Mouse (Mus musculus) hindbrain, postnatal 0 days (tissue): ENCODE data around the gene Hoxa9. TPM values are rescaled to one million over a fixed set of nuclear protein-coding genes. Genes with fewer than 3 reads are reported as not detected.

Experiments
- ATAC-seq: fragments of 200-750 bp; cut with Nextera tagmentation; 2 replicates; pipeline ENCODE4 v1.8.0; 2017; ENCODE audit warnings: mild to moderate bottlenecking, moderate TSS enrichment, moderate library complexity
- DNase-seq: peaks from one replicate; pipeline ENCODE4 v3.0.0-alpha.2; 2015; ENCODE audit warnings: low spot score
- H3K27ac ChIP-seq: fragments of 300-500 bp; sonication (generic); 2 replicates; pipeline ENCODE4 v1.5.1; 2014; ENCODE audit warnings: mild to moderate bottlenecking
- H3K27me3 ChIP-seq: fragments of 300-500 bp; sonication (generic); 2 replicates; pipeline ENCODE4 v1.6.1; 2014; ENCODE audit warnings: low read length, mixed read lengths; ENCODE audit not compliant: insufficient read depth
- H3K36me3 ChIP-seq: fragments of 300-500 bp; sonication (generic); 2 replicates; pipeline ENCODE4 v1.6.1; 2014; ENCODE audit warnings: low read length, mixed read lengths; ENCODE audit not compliant: insufficient read depth
- H3K4me1 ChIP-seq: fragments of 300-500 bp; sonication (generic); 2 replicates; pipeline ENCODE4 v1.6.1; 2014; ENCODE audit warnings: antibody characterized with exemption, low read length, mixed read lengths; ENCODE audit not compliant: insufficient read depth
- H3K4me2 ChIP-seq: fragments of 300-500 bp; sonication (generic); 2 replicates; pipeline ENCODE4 v1.6.1; 2014; ENCODE audit warnings: low read depth, mild to moderate bottlenecking, low read length, moderate library complexity, mixed read lengths
- H3K4me3 ChIP-seq: fragments of 300-500 bp; sonication (generic); 2 replicates; pipeline ENCODE4 v1.5.1; 2014; ENCODE audit warnings: low read length
- H3K9ac ChIP-seq: fragments of 300-500 bp; sonication (generic); replicated peaks from 2 replicates; pipeline ENCODE4 v1.6.1; 2014; ENCODE audit warnings: mild to moderate bottlenecking, low read length, moderate library complexity, mixed read lengths
- H3K9me3 ChIP-seq: fragments of 300-500 bp; sonication (generic); 2 replicates; pipeline ENCODE4 v1.6.1; 2016; ENCODE audit warnings: low read length, mixed read lengths
- CTCF ChIP-seq: IDR thresholded peaks from 2 replicates; pipeline ENCODE4 v1.5.1; 2016; ENCODE audit warnings: antibody characterized with exemption, control low read depth, low read depth
- WGBS: fragments of 180-500 bp; shearing (Covaris S2); extraction: QIAGEN DNeasy Blood & Tissue Kit; methylation state at CpG from one replicate; pipeline ENCODE4 v1.1.7; 2014; 5-methylcytosine and 5-hydroxymethylcytosine counted together
- polyA plus RNA-seq: library from polyadenylated mRNA; unstranded; fragments of >200 nt; fragmentation: Nextera tagmentation; extraction: Ambion mirVana; gene quantifications from 2 replicates; pipeline ENCODE4 v1.2.1, GENCODE M21; 2015
- total RNA-seq: library from RNA; depleted of rRNA; stranded (reverse); fragments of >200 nt; gene quantifications from 2 replicates; pipeline ENCODE4 v1.2.3, GENCODE M21; 2014

Gene Hoxa9
- total and polyA plus RNA-seq, 2 experiments from 2014 or later: 0.26 TPM; not detected in 1

DNA sequence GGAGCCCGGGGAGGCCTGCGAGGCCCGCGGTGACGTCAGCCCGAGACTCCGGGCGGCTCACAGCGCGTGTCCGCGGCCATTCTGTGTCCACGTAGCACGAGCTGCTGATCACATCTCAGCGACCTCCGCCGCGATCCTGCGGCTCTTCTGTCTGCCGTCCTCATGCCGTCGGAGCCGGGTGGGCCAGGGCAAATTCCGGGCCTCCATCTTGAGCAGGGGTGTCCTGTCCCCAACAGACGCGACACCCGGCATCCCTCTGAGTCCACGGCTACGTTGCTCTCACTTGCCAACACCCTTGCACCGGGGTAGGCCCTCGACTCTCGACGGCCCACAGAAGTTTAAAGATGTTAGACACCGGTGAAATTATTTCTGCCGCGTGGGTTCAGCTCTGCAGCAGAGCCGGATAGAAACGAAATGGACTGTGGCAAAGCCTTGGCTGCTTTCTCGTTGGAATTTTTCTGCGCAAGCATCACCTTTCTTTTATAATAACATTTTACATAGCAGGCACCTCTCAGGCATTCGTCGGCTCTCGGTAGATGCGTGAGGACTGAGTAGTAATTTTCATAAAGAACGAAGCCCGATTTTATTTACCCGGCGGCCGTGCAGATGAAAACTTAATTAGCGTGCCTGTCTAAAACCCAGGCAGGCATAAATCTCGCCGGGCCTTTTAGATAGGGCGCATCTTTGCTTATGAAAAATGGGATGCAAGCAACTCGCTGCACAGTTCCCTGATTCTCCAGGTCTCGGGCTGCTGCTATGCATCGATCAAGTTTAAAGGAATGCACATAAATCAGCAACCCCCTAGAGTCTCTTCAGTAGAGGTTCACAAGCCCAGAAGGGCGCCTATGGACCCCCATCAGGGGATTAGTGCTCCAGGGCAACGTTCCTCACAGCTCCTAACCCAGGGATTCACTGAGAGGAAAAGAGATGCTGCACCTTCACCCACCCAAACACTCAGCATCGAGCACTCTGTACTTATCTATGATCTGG is 22.9 kb upstream of the Hoxa9 start:
- ATAC-seq: no peak
- 1% methylated on average over 59 of the region's 59 CpGs for WGBS
- no peak overlapping the region for H3K27ac ChIP-seq
- H3K27me3 ChIP-seq: peaks cover 92% of the 10 kb centered on the region
- H3K4me2 ChIP-seq: no peak overlapping the region
- H3K4me3 ChIP-seq: no peak overlapping the region
- no peaks in the 10 kb centered on the region for H3K4me1 ChIP-seq
- no peaks in the 10 kb centered on the region for H3K36me3 ChIP-seq
- H3K9ac ChIP-seq: no peak overlapping the region
- no peak for DNase-seq
- no peaks in the 10 kb centered on the region for H3K9me3 ChIP-seq
- no peak for TF ChIP-seq CTCF

- WGBS: 1% methylated on average over 35 of the region's 35 CpGs
- DNase-seq: no peak
- ATAC-seq: no peak
Measured at GRCm38 (mm10) chr6:52252775-52253376, 22.0 kb upstream of the Hoxa9 start.

GRCm38 (mm10) chr6:52252016-52252774 is 21.3 kb upstream of the Hoxa9 start:
- ATAC-seq (no peak), DNase-seq (no peak)
- Histone ChIP-seq H3K4me3 (no peak overlapping the region), H3K9ac (no peak overlapping the region), H3K9me3 (no peaks in the 10 kb centered on the region), H3K27ac (no peak overlapping the region), H3K36me3 (no peaks in the 10 kb centered on the region), H3K4me1 (no peaks in the 10 kb centered on the region), H3K4me2 (no peak overlapping the region), H3K27me3 (peaks cover 96% of the 10 kb centered on the region)
- 3% methylated on average over 24 of the region's 24 CpGs for WGBS
- no peak for TF ChIP-seq CTCF

More at GRCm38 (mm10) chr6:52252775-52253376, 22.0 kb upstream of the Hoxa9 start:
- H3K27me3 ChIP-seq: peaks cover 96% of the 10 kb centered on the region
- no peak for TF ChIP-seq CTCF
- no peaks in the 10 kb centered on the region for H3K9me3 ChIP-seq
- no peaks in the 10 kb centered on the region for H3K36me3 ChIP-seq
- no peak overlapping the region for H3K9ac ChIP-seq
- no peaks in the 10 kb centered on the region for H3K4me1 ChIP-seq
- no peak overlapping the region for H3K4me2 ChIP-seq
- no peak overlapping the region for H3K4me3 ChIP-seq
- no peak overlapping the region for H3K27ac ChIP-seq

- no peak overlapping the region for H3K4me2 ChIP-seq
- WGBS: 11% methylated on average over 7 of the region's 7 CpGs
- H3K9me3 ChIP-seq: no peaks in the 10 kb centered on the region
- peaks cover 97% of the 10 kb centered on the region for H3K27me3 ChIP-seq
- H3K36me3 ChIP-seq: no peaks in the 10 kb centered on the region
- TF ChIP-seq CTCF: no peak
- no peak overlapping the region for H3K4me3 ChIP-seq
- ATAC-seq (no peak), DNase-seq (no peak)
- H3K4me1 ChIP-seq: no peaks in the 10 kb centered on the region
- no peak overlapping the region for H3K27ac ChIP-seq
- H3K9ac ChIP-seq: no peak overlapping the region
Measured at GRCm38 (mm10) chr6:52251177-52251879, 20.4 kb upstream of the Hoxa9 start.

- 4% methylated on average over 4 of the region's 4 CpGs for WGBS
- no peak overlapping the region for H3K27ac ChIP-seq
Measured at GRCm38 (mm10) chr6:52249826-52250225, 18.9 kb upstream of the Hoxa9 start.

DNA sequence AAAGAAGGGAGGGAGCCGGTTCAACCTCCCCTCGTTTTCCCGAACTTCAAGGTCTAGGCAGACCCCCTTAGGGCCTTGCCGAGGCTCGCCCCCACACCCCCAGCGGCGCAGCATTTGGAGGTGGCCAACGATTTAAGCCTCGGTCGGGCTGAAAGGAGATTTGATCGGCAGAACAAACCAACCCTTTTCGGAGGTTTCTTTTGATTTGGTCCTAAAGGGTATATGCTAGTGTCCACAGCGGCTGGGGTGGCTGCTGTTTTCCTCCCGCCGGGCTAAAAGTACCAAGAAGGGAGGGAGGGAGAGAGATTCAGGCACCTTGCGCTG is 18.5 kb upstream of the Hoxa9 start:
- Histone ChIP-seq H3K9me3 (no peaks in the 10 kb centered on the region), H3K27me3 (peaks cover 98% of the 10 kb centered on the region), H3K9ac (no peak overlapping the region), H3K27ac (no peak overlapping the region), H3K36me3 (no peaks in the 10 kb centered on the region), H3K4me2 (no peak overlapping the region), H3K4me3 (no peak overlapping the region), H3K4me1 (no peaks in the 10 kb centered on the region)
- DNase-seq: no peak
- no peak for ATAC-seq
- WGBS: 3% methylated on average over 16 of the region's 16 CpGs
- no peak for TF ChIP-seq CTCF

More at GRCm38 (mm10) chr6:52249826-52250225, 18.9 kb upstream of the Hoxa9 start:
- Histone ChIP-seq H3K27me3 (peaks cover 97% of the 10 kb centered on the region), H3K9ac (no peak overlapping the region), H3K4me1 (no peaks in the 10 kb centered on the region), H3K9me3 (no peaks in the 10 kb centered on the region), H3K4me2 (no peak overlapping the region), H3K36me3 (no peaks in the 10 kb centered on the region), H3K4me3 (no peak overlapping the region)
- DNase-seq (no peak), ATAC-seq (no peak)
- TF ChIP-seq CTCF: no peak
